Mouse (Mus musculus) heart, adult 10 weeks (tissue): Measurements from ENCODE around the gene Kntc1. TPM values are rescaled to one million over a fixed set of nuclear protein-coding genes. Genes with fewer than 3 reads are reported as not detected.

ENCODE experiments used
- polyA plus RNA-seq: library from polyadenylated mRNA; stranded (reverse); fragments of 350-450 nt; fragmentation: Illumina TruSeq; extraction: RNeasy Lipid Tissue Mini Kit (QIAGEN cat#74804); gene quantifications from one replicate; pipeline ENCODE4 v1.2.3, GENCODE M21; 2014; ENCODE audit warnings: low read depth, low replicate concordance

Gene Kntc1
- not detected for polyA plus RNA-seq

GRCm38 (mm10) chr5:123749065-123750064, at the start of gene Kntc1, which contains the start of gene Rsrc2:
Kntc1 (plus strand) TSS chr5:123749716.
Rsrc2 (minus strand) TSS chr5:123749414.

GRCm38 (mm10) chr5:123720328-123721311, 28.9 kb upstream of the Kntc1 start, which contains the start of gene Zcchc8:
Zcchc8 (minus strand) TSS chr5:123721100.

GRCm38 (mm10) chr5:123865365-123865764, 115.8 kb downstream of the Kntc1 start, which contains the start of gene Hcar2:
Hcar2 (minus strand) TSS chr5:123865499.

Other genes with a start within 250 kb of the Kntc1 start
- not detected for gene B3gnt4, start 239.3 kb upstream of the Kntc1 start, polyA plus RNA-seq
- gene Diablo, start 225.5 kb upstream of the Kntc1 start, polyA plus RNA-seq = 101 TPM
- gene Gm49027, start 224.2 kb upstream of the Kntc1 start, polyA plus RNA-seq = not detected
- gene Vps33a, start 176.7 kb upstream of the Kntc1 start, polyA plus RNA-seq = 24.9 TPM
- 192 TPM for gene Clip1, start 65.1 kb upstream of the Kntc1 start, polyA plus RNA-seq
- 28.3 TPM for gene Zcchc8, start 28.6 kb upstream of the Kntc1 start, polyA plus RNA-seq
- gene Rsrc2, start 302 bp upstream of the Kntc1 start, polyA plus RNA-seq = 76.0 TPM
- not detected for gene Hcar2, start 115.8 kb downstream of the Kntc1 start, polyA plus RNA-seq
- gene Hcar1, start 130.3 kb downstream of the Kntc1 start, polyA plus RNA-seq = 0.34 TPM
- 58.8 TPM for gene Denr, start 157.5 kb downstream of the Kntc1 start, polyA plus RNA-seq
- gene Gm43518, start 177.7 kb downstream of the Kntc1 start, polyA plus RNA-seq = 1.0 TPM
- gene Ccdc62, start 181.0 kb downstream of the Kntc1 start, polyA plus RNA-seq = 5.4 TPM
- gene Hip1r, start 223.9 kb downstream of the Kntc1 start, polyA plus RNA-seq = 11.0 TPM